ENCODE assay signal across 8 mouse cellular contexts in genomic region chr1:119082231-119082991, GRCm38 (mm10). TPM values are rescaled to one million over a fixed set of nuclear protein-coding genes. Genes with fewer than 3 reads are reported as not detected.
DNase-seq lines count a peak whose midpoint lies in the region; ATAC-seq and TF ChIP-seq lines count a peak whose summit lies in the region.

No protein-coding gene starts in this region.

- no peaks in the 10 kb centered on the region for H3K27me3 ChIP-seq in testis, adult 2 months (ENCODE audit: control insufficient read depth, insufficient read depth, low read length)
- peaks cover 19% of the 10 kb centered on the region; the same call in 1 of the 2 replicates for H3K27me3 ChIP-seq in kidney, embryonic 16.5 days (ENCODE audit: insufficient read depth, low read length)
- H3K27me3 ChIP-seq in liver, embryonic 14.5 days (ENCODE audit: control insufficient read depth, insufficient read depth, low read length): no peaks in the 10 kb centered on the region; the same call in 1 of the 2 replicates

- DNase-seq in testis, postnatal 14 days (ENCODE audit: low spot score): no peak
- peak; percentile 50 for DNase-seq in cerebellum, adult 8-10 months
- DNase-seq in frontal cortex, postnatal 36 days (ENCODE audit: low spot score in 2 of 2): peak; percentile 42 to 57
- no peak for DNase-seq in liver, embryonic 14.5 days (ENCODE audit: low read depth in 3 of 3, low spot score in 3 of 3)
- DNase-seq in spleen, postnatal 36 days (ENCODE audit: low spot score in 2 of 2): no peak

- H3K4me2 ChIP-seq in kidney, embryonic 16.5 days (replicated peaks; ENCODE audit: low read depth, low read length): no peak overlapping the region
- no peak overlapping the region for H3K4me2 ChIP-seq in liver, embryonic 14.5 days (ENCODE audit: low read depth)

- H3K4me3 ChIP-seq in testis, adult 2 months (ENCODE audit: control insufficient read depth, low read depth, low read length): no peak overlapping the region
- no peak overlapping the region for H3K4me3 ChIP-seq in kidney, embryonic 16.5 days (ENCODE audit: low read length)
- no peak overlapping the region for H3K4me3 ChIP-seq in liver, embryonic 14.5 days (ENCODE audit: insufficient read depth in 1 of 2, low read depth in 2 of 2, low read length in 2 of 2)
- H3K4me3 ChIP-seq in olfactory bulb, adult 2 months (ENCODE audit: insufficient read depth, low read depth, low read length): no peak overlapping the region

- H3K4me1 ChIP-seq in testis, adult 2 months (ENCODE audit: control insufficient read depth, insufficient read depth, low read length): peaks cover 2% of the 10 kb centered on the region; the same call in 1 of the 2 replicates
- H3K4me1 ChIP-seq in kidney, embryonic 16.5 days (ENCODE audit: insufficient read depth, low read length): peaks cover 2% of the 10 kb centered on the region; the same call in 1 of the 2 replicates
- H3K4me1 ChIP-seq in liver, embryonic 14.5 days (replicated peaks; ENCODE audit: control insufficient read depth in 2 of 2, insufficient read depth in 2 of 2, low read length in 1 of 2): 0 out of 4 replicates have a peak, but pooled peaks cover 0 to 2% of the 10 kb centered on the region in 2 experiments
- H3K4me1 ChIP-seq in olfactory bulb, adult 2 months (ENCODE audit: control insufficient read depth, insufficient read depth, low read length): no peaks in the 10 kb centered on the region

- no peak for TF ChIP-seq POLR2A in testis, adult 2 months (IDR thresholded peaks at IDR 0.05; ENCODE audit: control insufficient read depth, low read depth, low read length)
- TF ChIP-seq POLR2A in olfactory bulb, adult 2 months (IDR thresholded peaks at IDR 0.05; ENCODE audit: insufficient read depth, low read depth, low read length): no peak

- peak; percentile 60; the same call in 1 of the 2 replicates for ATAC-seq in kidney, embryonic 16.5 days (ENCODE audit: low FRiP score, low TSS enrichment)
- ATAC-seq in liver, embryonic 14.5 days (ENCODE audit: insufficient read depth): no peak

- H3K36me3 ChIP-seq in testis, adult 2 months (ENCODE audit: control insufficient read depth, insufficient read depth, low read length): no peaks in the 10 kb centered on the region
- no peaks in the 10 kb centered on the region for H3K36me3 ChIP-seq in kidney, embryonic 16.5 days (ENCODE audit: insufficient read depth, low read length)
- H3K36me3 ChIP-seq in liver, embryonic 14.5 days (replicated peaks; ENCODE audit: control insufficient read depth, insufficient read depth, low read depth): no peaks in the 10 kb centered on the region

- no peak for TF ChIP-seq EP300 in liver, embryonic 14.5 days (IDR thresholded peaks at IDR 0.05; ENCODE audit: low read depth)

- H3K27ac ChIP-seq in testis, adult 2 months (ENCODE audit: control insufficient read depth, insufficient read depth, low read depth, low read length): no peak overlapping the region
- no peak overlapping the region for H3K27ac ChIP-seq in kidney, embryonic 16.5 days (ENCODE audit: low read length)
- no peak overlapping the region for H3K27ac ChIP-seq in liver, embryonic 14.5 days
- no peak overlapping the region for H3K27ac ChIP-seq in olfactory bulb, adult 2 months (ENCODE audit: insufficient read depth, low read depth, low read length)

- no peak overlapping the region for H3K9ac ChIP-seq in kidney, embryonic 16.5 days (replicated peaks; ENCODE audit: low read length)
- no peak overlapping the region for H3K9ac ChIP-seq in liver, embryonic 14.5 days (replicated peaks)

- 39% methylated on average over 12 of the region's 12 CpGs for WGBS in kidney, embryonic 16.5 days
- 28% methylated on average over 12 of the region's 12 CpGs for WGBS in liver, embryonic 14.5 days (ENCODE audit: insufficient replicate concordance)
- WGBS in olfactory bulb, adult 2 months: 39% methylated on average over 12 of the region's 12 CpGs

- 0 out of 2 replicates have a peak, but pooled peaks cover 2% of the 10 kb centered on the region for H3K9me3 ChIP-seq in kidney, embryonic 16.5 days (ENCODE audit: low read length)
- H3K9me3 ChIP-seq in liver, embryonic 14.5 days (ENCODE audit: control insufficient read depth, low read length): no peaks in the 10 kb centered on the region

- peak; percentile 90; the same call in 1 of the 2 replicates for TF ChIP-seq CTCF in testis, adult 2 months (IDR thresholded peaks at IDR 0.05; ENCODE audit: control insufficient read depth, insufficient read depth, insufficient replicate concordance, low read depth, low read length)
- peak; percentile 90 for TF ChIP-seq CTCF in liver, embryonic 14.5 days (IDR thresholded peaks at IDR 0.05; ENCODE audit: low read depth)
- peak; percentile 74 for TF ChIP-seq CTCF in olfactory bulb, adult 2 months (IDR thresholded peaks at IDR 0.05; ENCODE audit: insufficient read depth, low read depth, low read length)

RNA-seq across cellular contexts. Expression of gene Gli2, which starts 29.0 kb away (rescaled TPM):
- polyA plus RNA-seq in testis, adult 2 months (2012; rRNA removed): 1.3 and 1.4 TPM in 2 replicates
- polyA plus RNA-seq in kidney, embryonic 16.5 days (2015; fragmentation: Nextera tagmentation; extraction: Ambion mirVana): 6.5 and 7.3 TPM in 2 replicates
- 0.24 and 0.26 TPM in 2 replicates for polyA plus RNA-seq in liver, embryonic 14.5 days (2012; rRNA removed)
- polyA plus RNA-seq in liver, embryonic 14.5 days (2014; fragmentation: Nextera tagmentation; extraction: Ambion mirVana): 0.04 and 0.25 TPM in 2 replicates
- polyA plus RNA-seq in olfactory bulb, adult 2 months (2012; ENCODE audit: insufficient read depth, insufficient read length, low replicate concordance, missing spikeins): not detected in 2 replicates

Comparison
In these comparisons a context has a peak if more than half of its experiments do, and no peak if none do; other contexts are left out.
1. DNase-seq: peak in cerebellum, adult 8-10 months (single experiment) and frontal cortex, postnatal 36 days (2 of 2); none in testis, postnatal 14 days (single experiment), liver, embryonic 14.5 days (0 of 3) and spleen, postnatal 36 days (0 of 2).
2. Peak in every context shown above with its lines, with median percentiles within 50 percentile points of each other: CTCF ChIP-seq.